24 mouse cellular contexts compared by ENCODE assay signal in the genomic region with DNA sequence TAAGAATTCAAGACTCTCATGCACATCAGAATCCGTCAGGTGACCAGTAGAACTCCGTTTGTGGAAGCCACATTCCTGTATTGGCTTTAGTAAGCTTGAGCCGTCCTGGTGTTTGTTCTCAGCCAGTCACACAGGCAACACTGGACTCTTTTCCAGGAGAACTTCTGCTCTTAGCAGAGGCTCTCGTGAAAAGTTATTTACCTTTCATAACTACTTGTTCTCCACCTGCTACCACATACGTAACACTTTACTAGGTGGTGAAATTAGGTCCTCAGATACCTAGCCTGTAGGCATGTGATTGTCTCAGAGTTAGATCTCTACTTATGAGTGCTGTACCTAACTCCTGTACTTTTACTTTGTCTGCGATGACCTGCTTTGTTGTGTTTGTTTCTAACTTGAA. TPM values are rescaled to one million over a fixed set of nuclear protein-coding genes. Genes with fewer than 3 reads are reported as not detected.
DNase-seq lines count a peak whose midpoint lies in the region; ATAC-seq and TF ChIP-seq lines count a peak whose summit lies in the region.
"Had no signal": no experiment of that assay in that cellular context is flagged by ENCODE, and none has a peak within 500 bp of the region (broad histone marks: within the 10 kb centered on the region; RNA-seq: fewer than 3 reads in every experiment).

No protein-coding gene starts in this region.

- H3K4me1 ChIP-seq in lung, embryonic 14.5 days (ENCODE audit: insufficient read depth), result no peaks in the 10 kb centered on the region
- H3K4me1 ChIP-seq in lung, adult 2 months (ENCODE audit: control insufficient read depth, insufficient read depth, low read length), result no peaks in the 10 kb centered on the region
- H3K4me1 ChIP-seq in lung, embryonic 16.5 days (replicated peaks; ENCODE audit: control insufficient read depth, insufficient read depth, low read length), result no peaks in the 10 kb centered on the region
- no peaks in the 10 kb centered on the region for H3K4me1 ChIP-seq in midbrain, embryonic 14.5 days (ENCODE audit: control insufficient read depth, insufficient read depth, low read length)
- H3K4me1 ChIP-seq: embryonic facial prominence, embryonic 13.5 days; embryonic facial prominence, embryonic 15.5 days; forebrain, embryonic 10.5 days; forebrain, embryonic 12.5 days; forebrain, embryonic 15.5 days had no signal

- no peak overlapping the region for H3K27ac ChIP-seq in lung, embryonic 14.5 days (ENCODE audit: low read depth)
- 0 out of 2 replicates have a peak overlapping the region, but pooled peaks have one; percentile 12 for H3K27ac ChIP-seq in lung, embryonic 16.5 days (ENCODE audit: low read length)
- H3K27ac ChIP-seq in midbrain, embryonic 14.5 days (replicated peaks; ENCODE audit: low read depth, low read length), result no peak overlapping the region
- H3K27ac ChIP-seq: embryonic facial prominence, embryonic 13.5 days; embryonic facial prominence, embryonic 15.5 days; forebrain, embryonic 10.5 days; forebrain, embryonic 12.5 days; forebrain, embryonic 15.5 days had no signal

- no peak overlapping the region for H3K9ac ChIP-seq in lung, embryonic 14.5 days
- H3K9ac ChIP-seq in lung, embryonic 16.5 days (ENCODE audit: low read length), result no peak overlapping the region
- no peak overlapping the region for H3K9ac ChIP-seq in midbrain, embryonic 14.5 days (replicated peaks; ENCODE audit: low read length)
- H3K9ac ChIP-seq: embryonic facial prominence, embryonic 13.5 days; embryonic facial prominence, embryonic 15.5 days; forebrain, embryonic 12.5 days; forebrain, embryonic 15.5 days had no signal

- no peak overlapping the region for H3K4me2 ChIP-seq in lung, embryonic 14.5 days
- no peak overlapping the region for H3K4me2 ChIP-seq in lung, embryonic 16.5 days (ENCODE audit: low read depth, low read length)
- H3K4me2 ChIP-seq in midbrain, embryonic 14.5 days (ENCODE audit: low read length), result no peak overlapping the region
- H3K4me2 ChIP-seq: embryonic facial prominence, embryonic 13.5 days; embryonic facial prominence, embryonic 15.5 days; forebrain, embryonic 12.5 days; forebrain, embryonic 15.5 days had no signal

- ATAC-seq in lung, embryonic 14.5 days (ENCODE audit: insufficient read depth), result no peak
- peak; percentile 67; the same call in 1 of the 2 replicates for ATAC-seq in lung, embryonic 16.5 days (ENCODE audit: low read depth)
- no peak for ATAC-seq in midbrain, embryonic 14.5 days (ENCODE audit: low FRiP score, low TSS enrichment)
- ATAC-seq: forebrain, embryonic 15.5 days had no signal

- H3K4me3 ChIP-seq in lung, embryonic 14.5 days (ENCODE audit: low read depth, low read length), result no peak overlapping the region
- no peak overlapping the region for H3K4me3 ChIP-seq in lung, adult 2 months (replicated peaks; ENCODE audit: extremely low read depth, low read depth, low read length)
- no peak overlapping the region for H3K4me3 ChIP-seq in lung, embryonic 16.5 days (ENCODE audit: low read length)
- no peak overlapping the region for H3K4me3 ChIP-seq in midbrain, embryonic 14.5 days (replicated peaks; ENCODE audit: low read depth, low read length)
- H3K4me3 ChIP-seq: embryonic facial prominence, embryonic 13.5 days; embryonic facial prominence, embryonic 15.5 days; erythroblast, embryonic 14.5 days; forebrain, embryonic 10.5 days; forebrain, embryonic 12.5 days; forebrain, embryonic 15.5 days had no signal

- 71% methylated on average over 6 of the region's 6 CpGs for WGBS in lung, embryonic 14.5 days
- WGBS in lung, adult 2 months, result 72% methylated on average over 6 of the region's 6 CpGs
- WGBS in lung, embryonic 16.5 days, result 56% methylated on average over 6 of the region's 6 CpGs
- 92% methylated on average over 6 of the region's 6 CpGs for WGBS in midbrain, embryonic 14.5 days

- H3K36me3 ChIP-seq in lung, embryonic 14.5 days (ENCODE audit: insufficient read depth), result peaks cover 53% of the 10 kb centered on the region
- peaks cover 16% of the 10 kb centered on the region for H3K36me3 ChIP-seq in lung, embryonic 16.5 days (ENCODE audit: control insufficient read depth, insufficient read depth, low read length)
- peaks cover 35% of the 10 kb centered on the region for H3K36me3 ChIP-seq in midbrain, embryonic 14.5 days (ENCODE audit: control insufficient read depth, insufficient read depth, low read length)

- no peaks in the 10 kb centered on the region for H3K9me3 ChIP-seq in lung, embryonic 14.5 days (ENCODE audit: low read depth, low read length)
- no peaks in the 10 kb centered on the region for H3K9me3 ChIP-seq in lung, embryonic 16.5 days (ENCODE audit: control insufficient read depth, low read length)
- no peaks in the 10 kb centered on the region for H3K9me3 ChIP-seq in midbrain, embryonic 14.5 days (ENCODE audit: control insufficient read depth, low read length)
- H3K9me3 ChIP-seq: embryonic facial prominence, embryonic 13.5 days; embryonic facial prominence, embryonic 15.5 days; forebrain, embryonic 10.5 days; forebrain, embryonic 12.5 days; forebrain, embryonic 15.5 days had no signal

- no peaks in the 10 kb centered on the region for H3K27me3 ChIP-seq in lung, embryonic 14.5 days (ENCODE audit: insufficient read depth, low read length)
- H3K27me3 ChIP-seq in lung, embryonic 16.5 days (ENCODE audit: control insufficient read depth, insufficient read depth, low read depth, low read length), result no peaks in the 10 kb centered on the region
- H3K27me3 ChIP-seq in midbrain, embryonic 14.5 days (ENCODE audit: control insufficient read depth, insufficient read depth, low read length), result no peaks in the 10 kb centered on the region
- H3K27me3 ChIP-seq: embryonic facial prominence, embryonic 13.5 days; embryonic facial prominence, embryonic 15.5 days; forebrain, embryonic 12.5 days; forebrain, embryonic 15.5 days had no signal

- no peak for TF ChIP-seq CTCF in lung, embryonic 14.5 days (IDR thresholded peaks at IDR 0.05; ENCODE audit: low read depth)
- TF ChIP-seq CTCF in lung, adult 2 months (IDR thresholded peaks at IDR 0.05; ENCODE audit: insufficient read depth, low read length), result no peak

- no peak for TF ChIP-seq POLR2A in lung, adult 2 months (IDR thresholded peaks at IDR 0.05; ENCODE audit: borderline replicate concordance, extremely low read depth, low read depth, low read length)

- peak; percentile 26 for DNase-seq in lung, embryonic 14.5 days
- no peak for DNase-seq in lung, adult 2 months
- peak; percentile 3 for DNase-seq in lung, postnatal 10 days
- DNase-seq in lung, postnatal 36 days, result peak; percentile 57
- DNase-seq in midbrain, embryonic 14.5 days, result no peak
- DNase-seq in testis, postnatal 14 days (ENCODE audit: low spot score), result no peak
- no peak for DNase-seq in heart, adult 18-20 months
- DNase-seq: adrenal gland, adult 2 months; adrenal gland, postnatal 10 days; adrenal gland, postnatal 25 days; cerebellum, adult 11 months; cerebellum, adult 18-20 months; cerebellum, adult 8-10 months; cerebellum, adult 9-11 months; cerebellum, postnatal 14 days; cerebellum, postnatal 36 days; embryo, embryonic 11 days had no signal

RNA-seq across cellular contexts. Expression of gene Fip1l1, which starts 36.5 kb away (rescaled TPM):
- polyA plus RNA-seq in lung, embryonic 14.5 days (2014; fragmentation: Nextera tagmentation; extraction: Ambion mirVana), result 89.2 and 92.6 TPM in 2 replicates
- polyA plus RNA-seq in lung, adult 2 months (2012; rRNA removed), result 16.1 and 25.3 TPM in 2 replicates
- polyA plus RNA-seq in lung, embryonic 16.5 days (2015; fragmentation: Nextera tagmentation; extraction: Ambion mirVana), result 76.9 and 82.8 TPM in 2 replicates
- polyA plus RNA-seq in midbrain, embryonic 14.5 days (2014; fragmentation: Nextera tagmentation; extraction: Ambion mirVana), result 54.8 and 75.0 TPM in 2 replicates
- total RNA-seq in heart, adult 18-20 months (2021), result 10 to 100 TPM; 26.9 to 30.1 TPM

RNA-seq across cellular contexts. Expression of gene Scfd2, which starts 40.2 kb away (rescaled TPM):
- 17.8 and 17.9 TPM in 2 replicates for polyA plus RNA-seq in lung, embryonic 14.5 days (2014; fragmentation: Nextera tagmentation; extraction: Ambion mirVana)
- 8.6 and 12.4 TPM in 2 replicates for polyA plus RNA-seq in lung, adult 2 months (2012; rRNA removed)
- 19.1 and 19.2 TPM in 2 replicates for polyA plus RNA-seq in lung, embryonic 16.5 days (2015; fragmentation: Nextera tagmentation; extraction: Ambion mirVana)
- 16.7 and 18.4 TPM in 2 replicates for polyA plus RNA-seq in midbrain, embryonic 14.5 days (2014; fragmentation: Nextera tagmentation; extraction: Ambion mirVana)
- 10 to 100 TPM; 11.7 to 13.8 TPM for total RNA-seq in heart, adult 18-20 months (2021)

Comparison
In these comparisons a context has a peak if more than half of its experiments do, and no peak if none do; other contexts are left out.
1. DNase-seq: peak in lung, embryonic 14.5 days (single experiment), lung, postnatal 10 days (single experiment) and lung, postnatal 36 days (single experiment); none in lung, adult 2 months (single experiment), midbrain, embryonic 14.5 days (single experiment), testis, postnatal 14 days (single experiment) and heart, adult 18-20 months (0 of 2).